Mouse (Mus musculus): ENCODE results near the gene Dph1.

GRCm38 (mm10) chr11:75231756-75232155, 40.7 kb upstream of the Dph1 start:
- TF ChIP-seq CTCF (IDR thresholded peaks at IDR 0.05; ENCODE audit: low read depth, low read length) (peak; percentile 99), POLR2A (IDR thresholded peaks at IDR 0.05; ENCODE audit: borderline replicate concordance, low read depth, low read length) (no peak)

Measured in bone marrow macrophage, adult 2 months (primary cell).